Mouse (Mus musculus): ENCODE measurements around the gene Zfp513.
"Not testable (repeated sequence)": the region's sequence is repeated elsewhere in the genome, so short reads cannot be mapped to it uniquely, and the experiment has no call there.

Zfp513 gene

DNA sequence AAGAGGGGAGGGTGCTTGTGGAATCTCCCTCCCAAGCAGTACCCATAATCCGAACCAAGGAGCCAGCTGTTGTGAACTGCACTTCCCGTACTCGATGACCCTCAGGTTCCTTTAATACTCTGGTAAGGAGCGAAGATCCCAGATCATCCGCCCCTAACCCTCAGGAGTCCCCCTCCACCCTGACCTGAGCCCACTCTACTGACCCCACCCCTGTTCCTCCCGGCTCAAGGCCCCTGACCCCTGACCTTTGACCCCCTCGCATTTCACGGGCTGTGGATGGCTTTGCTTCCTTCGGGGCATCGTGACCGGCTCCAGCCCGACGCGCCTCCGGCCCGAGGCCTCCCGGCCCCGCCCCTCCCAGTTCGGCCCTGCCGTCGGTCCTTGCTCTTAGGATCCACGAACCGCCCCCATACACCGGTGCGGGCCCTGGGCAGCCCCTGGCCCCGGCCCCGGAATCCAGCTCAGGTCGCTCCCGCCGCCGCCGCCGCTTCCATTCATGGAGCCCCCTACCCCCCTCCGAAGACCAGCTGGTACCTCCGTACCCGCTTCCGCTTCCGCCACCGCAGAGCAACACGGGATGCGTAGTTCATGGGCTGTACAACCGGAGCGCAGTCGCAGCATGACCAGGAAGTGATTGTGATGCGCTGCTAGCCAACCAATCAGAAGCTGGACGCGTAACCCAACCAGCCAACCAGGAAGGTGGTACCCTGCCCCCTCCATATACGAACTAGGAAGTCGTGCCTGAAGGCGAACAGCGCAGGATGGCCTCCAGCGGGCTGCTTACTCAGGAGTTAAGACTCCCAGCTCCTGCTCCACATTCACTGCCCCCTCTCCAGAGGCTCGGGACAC, at the start of gene Zfp513:
Gene Zfp513, minus strand, starts transcription at position 562 of the 849 bp plus-strand sequence.
- peak; percentile 99 for DNase-seq

DNA sequence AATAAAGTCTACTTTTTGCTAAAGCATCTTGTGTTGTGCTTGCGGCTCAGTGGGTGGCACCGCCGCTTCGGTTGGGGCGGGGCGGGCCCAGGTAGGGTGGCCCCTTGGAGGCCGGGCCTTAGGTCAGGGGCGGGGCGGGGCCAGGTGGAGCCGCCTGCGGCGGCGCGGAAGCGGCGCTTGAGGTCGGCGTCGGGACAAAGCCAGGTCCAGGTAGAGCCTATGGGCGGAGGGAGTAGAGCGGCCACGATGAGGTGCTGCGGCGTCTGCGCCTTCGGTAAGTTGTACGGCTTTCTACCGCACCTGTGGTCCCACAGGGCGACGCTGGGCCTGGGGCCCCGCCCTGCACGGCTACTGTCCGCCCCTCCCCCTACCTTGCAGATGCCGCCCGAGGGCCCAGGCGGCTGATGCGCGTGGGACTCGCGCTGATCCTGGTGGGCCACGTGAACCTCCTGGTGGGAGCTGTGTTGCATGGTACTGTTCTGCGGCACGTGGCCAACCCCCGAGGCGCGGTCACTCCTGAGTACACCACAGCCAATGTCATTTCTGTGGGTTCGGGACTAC, 49.5 kb upstream of the Zfp513 start, which contains the start of gene Krtcap3:
Gene Krtcap3, plus strand, starts transcription at position 151 of the 561 bp plus-strand sequence.
- DNase-seq = peak; percentile 43

DNA sequence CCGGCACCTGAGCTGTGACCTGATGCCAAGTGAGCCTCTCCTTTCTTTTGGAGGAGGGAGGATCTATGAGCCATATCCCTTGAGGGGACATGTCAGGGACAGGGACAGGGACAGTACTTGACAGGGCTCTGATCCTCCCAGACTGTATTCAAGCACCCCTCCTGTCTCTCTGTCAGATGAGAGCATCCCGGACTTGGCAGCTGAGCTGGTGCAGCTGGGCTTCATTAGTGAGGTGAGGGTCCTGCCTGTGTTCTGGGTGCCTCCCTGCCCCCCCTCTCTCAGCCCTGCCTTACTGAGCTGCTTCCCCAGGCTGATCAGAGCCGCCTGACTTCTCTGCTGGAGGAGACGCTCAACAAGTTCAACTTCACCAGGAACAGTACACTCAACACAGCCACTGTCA, 48.6 kb upstream of the Zfp513 start:
- peak; percentile 7 for DNase-seq

DNA sequence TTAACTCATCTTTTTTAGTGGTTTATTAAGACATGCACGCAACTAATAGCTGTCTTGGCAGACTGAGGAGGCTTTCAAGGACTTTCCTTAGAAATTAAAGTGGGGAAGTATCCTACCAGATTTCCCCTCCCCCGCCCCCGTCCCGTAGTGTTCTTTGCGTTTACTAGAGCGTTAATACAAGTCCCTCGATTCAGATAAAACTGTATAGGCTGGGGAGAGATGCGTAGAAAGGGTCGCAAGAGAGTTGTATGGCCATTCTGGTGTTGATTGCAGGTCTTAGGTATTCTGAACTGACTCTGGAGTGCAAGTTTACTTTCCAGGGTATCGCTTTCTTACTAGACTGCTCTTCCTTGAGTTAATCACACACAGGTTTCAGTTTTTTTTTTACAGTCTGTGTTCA, 40.1 kb upstream of the Zfp513 start:
- DNase-seq = no peak

DNA sequence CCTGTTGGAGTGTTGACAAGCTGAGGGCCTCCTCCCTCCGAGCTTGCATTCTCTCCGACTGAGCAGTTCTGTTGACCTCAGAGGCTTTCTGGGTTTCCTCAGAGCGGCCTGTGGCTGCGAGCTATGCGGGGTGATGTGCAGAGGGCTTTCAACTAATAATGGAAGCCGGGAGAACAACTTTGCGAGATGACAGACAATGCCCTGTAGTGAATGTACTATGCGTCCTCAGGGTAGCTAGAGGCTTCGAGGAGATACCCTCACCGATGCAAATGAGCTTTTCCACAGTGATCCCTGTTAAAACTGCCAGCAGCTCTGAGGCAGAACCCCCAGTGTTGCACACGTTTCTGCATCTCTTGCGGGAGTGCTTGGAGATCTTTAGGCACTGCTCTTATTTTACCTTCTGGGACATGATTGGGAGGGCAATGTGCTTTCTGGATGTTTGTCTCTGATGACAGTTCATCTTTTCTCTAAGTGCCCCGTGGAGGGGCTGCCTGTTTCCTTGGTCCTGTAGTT, 39.5 kb upstream of the Zfp513 start:
- DNase-seq = no peak

DNA sequence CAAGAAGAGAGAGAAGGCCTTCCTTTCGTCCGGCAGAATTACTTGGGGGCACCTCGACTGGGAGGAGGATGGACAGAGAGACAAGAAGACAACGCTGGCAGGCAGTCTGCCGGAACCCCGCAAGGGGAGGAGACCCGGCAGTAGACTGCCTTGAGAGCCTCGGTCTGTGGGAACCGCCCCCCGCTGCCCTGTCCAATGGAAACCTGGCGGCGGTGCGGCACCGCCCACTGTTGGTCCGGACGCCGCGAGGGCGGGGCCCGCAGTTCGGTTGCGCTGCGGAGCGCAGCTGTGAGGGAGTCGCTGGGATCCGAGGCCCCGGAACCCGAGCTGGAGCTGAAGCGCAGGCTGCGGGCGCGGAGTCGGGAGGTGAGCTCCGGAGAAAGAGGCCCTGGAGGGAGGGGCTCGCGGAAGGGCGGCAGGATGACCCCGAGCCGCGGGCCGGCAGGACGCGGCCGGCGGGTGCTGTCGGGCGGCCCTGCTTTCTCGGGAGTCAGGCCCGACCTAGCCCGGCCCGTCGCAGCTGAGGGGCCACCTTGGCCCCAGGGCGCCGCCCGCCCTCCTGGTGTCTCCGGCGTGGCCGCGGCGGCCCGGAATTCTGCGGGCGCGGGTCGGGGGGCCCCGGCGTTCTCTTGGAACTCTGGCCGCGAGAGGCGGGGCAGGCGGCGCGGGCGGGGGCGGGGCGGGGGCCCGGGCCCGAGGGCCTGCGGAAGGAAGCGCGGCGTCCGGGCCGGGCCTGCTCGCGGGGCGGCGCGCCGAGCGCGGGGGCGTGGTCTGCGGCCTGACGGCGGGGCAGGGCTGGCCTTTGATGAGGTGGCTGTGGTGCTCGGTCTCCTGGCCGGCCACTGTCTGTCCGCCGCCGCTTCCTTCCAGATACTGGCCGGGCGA, 38.8 kb upstream of the Zfp513 start, which contains the start of the genes Nrbp1 and Gm9970:
Gene Nrbp1, plus strand, starts transcription at position 228 of the 885 bp plus-strand sequence.
Gene Gm9970, minus strand, starts transcription at position 596 of the 885 bp plus-strand sequence.
- DNase-seq = peak; percentile 97

DNA sequence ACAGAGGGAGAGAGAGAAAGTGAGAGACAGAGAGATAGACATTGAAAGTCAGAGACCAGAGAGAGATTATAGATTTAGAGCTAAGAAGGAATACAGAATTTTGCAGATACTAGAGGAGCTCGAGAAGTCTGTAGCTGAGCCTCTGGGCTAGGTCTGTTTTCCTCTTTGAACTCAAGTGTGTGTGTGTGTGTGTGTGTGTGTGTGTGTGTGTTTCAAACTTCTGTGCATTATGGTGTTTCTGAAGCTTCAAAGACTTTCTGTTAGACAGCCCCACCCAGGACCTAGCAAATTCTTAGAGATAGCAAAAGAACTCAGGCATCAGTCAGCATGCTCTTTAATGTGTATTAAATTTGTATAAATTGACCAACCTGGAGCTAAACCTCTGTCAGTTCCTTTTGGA, 24.5 kb upstream of the Zfp513 start:
- no peak for DNase-seq

DNA sequence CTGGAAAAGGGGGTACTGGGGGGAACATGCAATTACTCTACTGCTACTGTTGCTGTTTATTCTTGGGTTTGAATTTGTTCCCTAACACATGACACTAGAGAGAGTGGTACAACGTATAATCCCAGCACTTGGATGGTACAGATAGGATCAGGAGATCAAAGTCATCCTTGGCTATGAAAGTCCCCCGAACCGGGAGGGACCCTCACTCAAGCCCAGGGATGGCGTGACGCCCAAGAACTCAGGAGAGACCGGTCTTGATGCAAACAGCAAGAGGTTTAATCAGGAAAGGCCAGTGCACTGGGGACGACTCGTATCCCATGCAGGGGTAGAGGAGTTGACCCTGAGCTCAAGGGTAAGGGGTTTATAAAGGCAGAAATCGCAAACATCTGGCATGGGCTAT, 20.6 kb upstream of the Zfp513 start:
- DNase-seq = no peak

DNA sequence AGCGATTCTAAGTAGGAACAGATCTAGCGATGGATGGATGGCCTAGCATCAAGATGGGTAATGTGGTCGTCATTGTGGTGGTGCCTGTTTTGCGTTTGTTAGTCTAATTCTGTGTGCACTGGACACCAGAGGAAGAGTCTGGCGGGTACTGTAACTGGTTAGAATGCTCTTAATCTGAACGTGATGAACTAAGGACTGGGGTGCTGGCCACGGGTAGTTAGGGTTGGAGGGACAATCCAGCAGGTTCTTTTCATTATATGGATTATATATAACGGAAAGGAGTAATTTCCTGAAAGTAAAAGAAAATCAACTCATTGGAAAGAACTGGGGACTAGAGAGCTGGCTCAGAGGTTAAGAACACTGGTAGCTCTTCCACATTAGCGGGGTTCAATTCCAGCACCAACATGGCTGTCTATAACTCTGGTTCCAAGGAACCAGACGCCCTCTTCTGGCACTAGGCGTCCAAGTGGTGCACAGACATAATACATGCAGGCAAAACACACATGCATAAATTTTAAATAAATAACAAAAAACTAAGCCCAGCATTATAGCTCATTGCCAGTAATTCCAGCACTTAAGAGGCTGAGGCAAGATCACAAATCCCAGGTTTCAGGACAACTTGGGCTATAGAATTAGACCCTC, 19.3 kb upstream of the Zfp513 start:
- DNase-seq = peak; percentile 78

DNA sequence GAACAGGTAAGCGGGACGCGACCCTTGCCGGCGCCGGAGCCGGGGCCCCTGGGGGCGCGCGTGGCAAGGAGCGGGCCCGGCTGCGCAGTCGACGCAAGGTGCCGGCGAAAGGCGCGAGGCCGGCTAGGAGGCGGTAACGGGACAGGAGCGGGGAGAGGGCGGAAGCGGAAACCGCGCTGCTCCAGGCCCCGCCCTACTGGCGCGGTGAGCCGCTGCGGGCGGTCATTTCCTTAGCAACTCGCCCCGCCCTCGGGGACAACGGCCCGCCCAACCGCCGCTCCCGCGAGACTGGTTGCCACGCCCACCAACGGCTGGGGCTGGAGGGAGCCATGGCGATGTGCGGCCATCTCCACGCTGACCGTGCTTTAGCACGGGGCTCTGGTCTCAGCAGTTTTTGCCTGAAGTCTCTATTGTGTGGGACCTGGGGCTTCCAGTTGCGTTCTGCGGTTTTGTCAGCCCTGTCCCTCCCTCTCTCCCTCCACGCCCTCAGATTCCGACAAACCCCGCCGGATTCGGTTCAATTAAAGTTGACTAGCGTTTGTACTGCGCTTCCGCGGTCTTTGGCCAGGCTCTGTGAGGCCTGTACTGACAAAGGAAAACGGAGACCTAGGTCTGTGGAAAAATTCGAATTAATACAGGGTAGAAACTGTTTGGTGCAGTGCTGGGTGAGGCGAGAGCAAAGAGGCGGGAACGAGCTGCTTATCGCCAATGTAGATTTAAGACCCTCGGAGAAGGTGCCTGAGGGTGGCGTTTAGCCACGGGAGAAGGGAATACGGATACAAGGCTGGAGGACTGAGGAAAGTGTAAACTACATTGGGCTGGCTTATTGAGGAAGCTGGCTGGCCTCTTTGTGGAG, 18.6 kb upstream of the Zfp513 start, which contains the start of gene Ppm1g:
Gene Ppm1g, minus strand, starts transcription at position 240 of the 856 bp plus-strand sequence.
- DNase-seq = peak; percentile 97

DNA sequence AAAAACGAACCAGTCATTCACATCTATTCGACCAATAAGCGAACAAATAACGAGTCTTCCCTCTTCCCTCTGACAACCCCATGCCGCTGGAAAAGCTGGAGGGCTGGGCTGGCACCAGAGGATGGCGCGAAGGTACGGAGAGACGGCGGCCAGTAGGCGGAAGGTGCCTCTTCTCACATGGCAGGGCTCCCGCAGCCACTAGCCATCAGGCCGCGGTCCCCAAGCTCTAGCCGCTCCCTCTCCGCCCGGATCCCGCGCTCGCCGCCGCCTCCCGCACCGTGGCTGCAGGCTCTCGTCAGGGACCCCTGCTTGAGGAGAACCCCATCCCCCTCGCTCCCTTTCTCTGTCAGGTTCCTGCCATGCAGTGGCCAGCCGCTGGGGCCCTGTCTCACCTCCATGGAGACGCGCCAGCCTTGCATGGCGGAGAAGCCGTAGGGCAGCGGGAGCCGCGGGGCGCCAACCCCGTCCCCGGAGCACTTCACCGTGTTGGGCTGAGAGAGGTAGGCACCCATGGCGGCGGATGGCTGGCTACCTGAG, 17.9 kb upstream of the Zfp513 start:
- peak; percentile 80 for DNase-seq

DNA sequence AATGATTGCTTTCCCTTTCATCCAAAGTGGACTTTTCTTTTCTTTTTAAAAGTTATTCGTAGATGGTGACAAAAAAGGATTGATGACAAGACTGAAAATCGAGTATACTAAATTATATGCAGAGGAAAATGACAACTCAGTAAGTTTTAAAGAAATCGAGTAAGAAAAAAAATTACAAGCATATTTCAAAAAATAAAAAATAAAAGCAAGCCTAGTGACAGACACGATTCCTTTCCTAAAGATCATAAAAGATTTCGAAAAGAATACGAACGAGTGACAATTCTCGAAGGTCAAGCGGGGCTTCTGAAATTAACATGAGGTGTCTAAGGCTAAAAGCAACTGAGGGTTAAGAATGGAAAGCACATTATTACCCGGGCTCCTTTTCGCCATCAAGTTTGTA, 17.4 kb upstream of the Zfp513 start:
- DNase-seq = no peak

DNA sequence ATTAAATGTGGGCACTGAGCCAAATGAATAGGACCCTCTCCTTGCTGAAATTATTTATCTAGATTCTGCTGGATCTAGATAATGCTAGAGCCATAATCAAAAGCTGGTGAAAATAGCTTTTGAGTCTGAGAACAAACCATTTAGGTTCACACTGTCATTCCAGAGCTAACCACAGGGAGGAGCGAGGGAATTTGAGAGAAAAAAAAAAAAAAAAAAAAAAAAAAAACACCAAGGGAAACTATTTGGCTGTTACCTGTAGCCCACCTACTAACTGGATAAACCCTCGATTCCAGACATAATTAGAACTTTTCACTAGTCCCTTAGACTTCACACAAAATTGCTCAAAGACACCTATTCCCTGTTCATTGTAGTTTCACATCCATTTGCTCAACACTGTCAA, 17.0 kb upstream of the Zfp513 start:
- peak; percentile 54 for DNase-seq

DNA sequence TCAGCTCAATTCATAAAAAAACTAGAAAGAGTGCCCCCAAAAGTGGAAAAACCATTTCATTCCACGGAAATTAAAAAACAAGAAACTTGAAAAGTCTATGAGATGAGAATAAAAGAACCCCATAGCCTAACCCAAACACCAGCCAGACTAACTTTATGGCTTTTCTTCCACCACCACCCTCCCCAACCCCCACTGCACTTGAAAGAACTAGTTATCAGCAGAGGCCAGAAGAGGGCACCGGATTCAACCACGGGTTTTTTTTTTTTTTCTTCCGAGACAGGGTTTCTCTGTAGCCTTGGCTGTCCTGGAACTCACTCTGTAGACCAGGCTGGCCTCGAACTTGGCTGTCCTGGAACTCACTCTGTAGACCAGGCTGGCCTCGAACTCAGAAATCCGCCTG, 16.2 kb upstream of the Zfp513 start:
- peak; percentile 8 for DNase-seq

DNA sequence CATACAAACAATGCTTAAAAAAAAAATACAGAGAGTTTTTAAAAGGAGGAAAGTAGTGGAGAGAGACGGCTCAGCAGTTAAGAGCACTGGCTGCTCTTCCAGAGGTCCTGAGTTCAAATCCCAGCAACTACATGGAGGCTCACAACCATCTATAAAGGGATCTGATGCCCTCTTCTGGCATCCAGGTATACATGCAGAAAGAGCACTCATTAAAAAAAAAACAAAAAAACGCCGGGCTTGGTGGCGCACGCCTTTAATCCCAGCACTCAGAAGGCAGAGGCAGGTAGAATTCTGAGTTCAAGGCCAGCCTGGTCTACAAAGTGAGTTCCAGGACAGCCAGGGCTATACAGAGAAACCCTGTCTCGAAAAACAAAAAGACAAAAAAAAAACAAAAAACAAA, 14.5 kb upstream of the Zfp513 start:
- not testable (repeated sequence) for DNase-seq

DNA sequence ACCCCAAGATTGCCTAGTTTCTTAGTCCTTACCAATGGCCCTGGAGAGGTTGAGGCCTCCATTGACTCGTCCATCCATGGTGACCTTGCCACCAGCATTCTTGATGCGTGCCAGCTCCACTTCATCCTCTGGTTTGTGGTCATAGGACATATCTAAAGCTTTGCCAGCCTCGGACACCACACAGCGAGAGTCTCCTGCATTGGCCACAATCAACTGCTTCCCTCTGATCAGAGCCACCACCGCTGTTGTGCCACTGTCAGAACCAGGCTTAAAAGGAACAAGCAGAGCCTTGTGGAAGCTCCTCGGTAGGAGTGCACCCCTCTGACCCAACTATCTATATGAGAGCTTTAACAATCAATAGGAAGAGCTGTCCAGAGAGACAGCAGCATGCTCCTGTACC, 2.3 kb upstream of the Zfp513 start:
- no peak for DNase-seq

DNA sequence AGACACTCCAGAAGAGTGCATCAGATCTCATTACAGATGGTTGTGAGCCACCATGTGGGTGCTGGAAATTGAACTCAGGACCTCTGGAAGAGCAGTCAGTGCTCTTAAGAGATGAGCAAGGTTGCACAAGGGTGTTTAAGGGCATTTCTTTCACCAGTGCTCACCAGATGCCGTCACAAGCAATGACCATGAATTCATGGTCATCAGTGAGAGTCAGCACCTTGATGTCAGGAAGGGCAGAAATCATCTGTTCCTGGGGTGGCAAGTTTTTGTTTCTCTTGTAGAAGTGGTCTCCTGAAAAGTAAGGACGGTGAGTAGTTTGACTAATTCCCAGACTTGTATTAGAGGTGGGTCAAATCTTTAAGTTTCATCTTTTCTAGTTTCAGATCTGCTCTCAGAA, 1.8 kb upstream of the Zfp513 start:
- DNase-seq = no peak

DNA sequence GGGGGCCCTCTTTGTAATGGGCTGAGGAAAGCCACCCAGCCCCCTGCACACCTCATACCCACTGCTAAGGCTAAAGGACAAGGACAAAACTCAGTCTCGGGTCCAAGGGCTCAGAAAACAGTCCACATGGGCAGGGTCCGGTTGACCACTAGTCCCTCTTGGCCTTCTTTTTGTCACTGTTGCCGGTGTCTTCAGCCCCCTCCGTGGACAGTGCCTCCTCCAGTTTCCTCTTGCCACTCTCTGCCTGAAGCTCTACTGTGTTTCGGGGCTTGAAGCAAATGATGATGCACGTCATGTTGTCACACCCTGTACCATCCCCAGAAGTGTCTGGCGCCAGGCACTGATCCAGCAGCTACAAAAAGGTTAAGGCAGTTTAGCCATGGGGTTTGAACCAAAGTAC, 830 bp upstream of the Zfp513 start:
- no peak for DNase-seq

DNA sequence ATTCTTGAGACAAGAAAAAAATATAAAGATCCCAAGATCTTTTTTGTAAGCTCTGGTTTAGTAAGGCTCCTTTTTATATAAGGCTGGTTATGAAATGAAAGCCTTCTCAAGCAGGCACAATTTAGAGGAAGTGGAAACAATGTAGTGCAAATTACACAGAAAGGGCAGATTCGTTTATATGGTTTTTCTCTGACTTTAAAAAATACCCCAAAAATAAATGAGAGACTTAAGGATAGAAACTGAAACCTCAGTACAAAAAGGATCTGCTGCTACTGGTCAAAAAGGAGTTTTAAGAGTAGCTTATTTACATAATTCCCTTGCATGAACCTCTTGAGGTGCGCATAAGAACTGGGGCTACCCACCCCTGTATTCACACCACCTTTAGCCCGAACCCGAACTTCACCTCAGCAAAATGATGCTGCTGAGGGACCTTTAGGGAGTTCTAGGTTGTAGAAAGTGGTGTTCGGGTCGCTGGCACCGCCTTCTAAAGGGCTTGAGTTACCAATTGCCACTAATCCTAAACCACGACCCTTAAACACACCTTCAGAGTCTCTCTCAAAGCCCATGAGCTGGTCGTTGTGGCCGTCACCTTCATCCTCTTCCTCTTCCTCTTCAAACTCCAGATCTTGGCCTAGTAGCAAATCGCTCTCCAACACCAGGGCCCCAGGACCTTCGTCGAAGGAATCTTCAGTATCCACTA, 911 bp downstream of the Zfp513 start:
- DNase-seq = no peak

DNA sequence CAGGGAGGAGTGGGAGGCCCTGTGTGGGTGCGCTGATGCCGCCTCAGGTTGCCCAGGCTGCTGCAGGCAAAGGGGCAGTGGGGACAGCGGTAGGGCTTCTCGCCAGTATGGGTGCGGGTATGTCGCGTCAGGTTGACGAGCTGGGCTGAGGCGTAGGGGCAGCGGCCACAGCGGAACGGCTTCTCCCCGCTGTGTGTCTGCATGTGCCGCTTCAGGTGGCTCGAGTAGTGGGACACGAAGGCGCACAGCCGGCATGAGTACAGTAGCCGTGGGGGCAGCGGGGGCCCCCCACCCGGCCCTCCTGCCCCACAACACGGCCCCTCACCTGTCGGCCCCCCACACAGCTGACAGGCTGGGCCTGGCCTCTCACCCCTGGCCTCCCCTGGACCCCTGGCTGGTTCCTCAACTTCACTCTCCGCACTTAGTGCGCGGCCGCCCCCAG, 1.8 kb downstream of the Zfp513 start:
- no peak for DNase-seq
